27 mouse cellular contexts compared by ENCODE assay signal in the genomic region with DNA sequence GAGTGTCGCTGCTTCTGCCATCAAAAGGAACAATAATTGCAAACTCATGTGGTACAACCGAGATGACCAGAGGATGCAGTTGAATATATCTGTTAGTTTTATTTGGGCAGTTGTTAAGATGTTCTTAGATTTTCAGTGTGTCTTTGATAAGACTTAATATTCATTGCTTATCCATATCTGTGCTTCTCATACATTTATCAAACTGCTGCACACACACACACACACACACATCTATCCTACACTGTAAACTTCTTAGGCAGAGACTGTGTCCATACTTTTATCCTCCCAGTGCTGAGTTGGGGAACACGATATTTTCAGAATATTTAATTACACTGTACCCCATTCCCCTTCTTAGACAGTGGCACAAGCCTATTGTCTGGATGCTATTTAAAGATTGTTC. TPM values are rescaled to one million over a fixed set of nuclear protein-coding genes. Genes with fewer than 3 reads are reported as not detected.
DNase-seq lines count a peak whose midpoint lies in the region; ATAC-seq and TF ChIP-seq lines count a peak whose summit lies in the region.
"Had no signal": no experiment of that assay in that cellular context is flagged by ENCODE, and none has a peak within 500 bp of the region (broad histone marks: within the 10 kb centered on the region; RNA-seq: fewer than 3 reads in every experiment).

No protein-coding gene starts in this region.

- no peak for TF ChIP-seq POLR2A in bone marrow, adult 2 months (IDR thresholded peaks at IDR 0.05; ENCODE audit: borderline replicate concordance, control insufficient read depth, low read depth, low read length)

- peaks cover 1% of the 10 kb centered on the region; the same call in 1 of the 2 replicates for H3K4me1 ChIP-seq in bone marrow, adult 2 months (ENCODE audit: control insufficient read depth, insufficient read depth, low read length)
- H3K4me1 ChIP-seq in liver, embryonic 14.5 days (replicated peaks; ENCODE audit: control insufficient read depth in 2 of 2, insufficient read depth in 2 of 2, low read length in 1 of 2), result peaks cover 76 to 80% of the 10 kb centered on the region in 2 experiments
- H3K4me1 ChIP-seq: hindbrain, embryonic 15.5 days had no signal

- H3K27ac ChIP-seq in bone marrow, adult 2 months (ENCODE audit: control insufficient read depth, insufficient read depth, low read depth, low read length, poor library complexity), result peak overlapping the region; percentile 54
- H3K27ac ChIP-seq in liver, embryonic 14.5 days, result peak overlapping the region; percentile 97
- H3K27ac ChIP-seq: embryonic facial prominence, embryonic 13.5 days; forebrain, embryonic 13.5 days; hindbrain, embryonic 15.5 days; kidney, embryonic 15.5 days; left cerebral cortex, adult 2 months; limb, embryonic 12.5 days; midbrain, embryonic 10.5 days; midbrain, embryonic 15.5 days had no signal

- H3K9ac ChIP-seq in liver, embryonic 14.5 days (replicated peaks), result peak overlapping the region; percentile 65
- H3K9ac ChIP-seq: embryonic facial prominence, embryonic 13.5 days; forebrain, embryonic 13.5 days; hindbrain, embryonic 15.5 days; kidney, embryonic 15.5 days; limb, embryonic 12.5 days; midbrain, embryonic 15.5 days had no signal

- TF ChIP-seq CTCF in bone marrow, adult 2 months (IDR thresholded peaks at IDR 0.05; ENCODE audit: control insufficient read depth, insufficient read depth, low read length), result no peak
- no peak for TF ChIP-seq CTCF in liver, embryonic 14.5 days (IDR thresholded peaks at IDR 0.05; ENCODE audit: low read depth)

- 54% methylated on average over 3 of the region's 3 CpGs for WGBS in bone marrow, adult 2 months
- WGBS in liver, embryonic 14.5 days (ENCODE audit: insufficient replicate concordance), result 28% methylated on average over 3 of the region's 3 CpGs

- 0 out of 2 replicates have a peak, but pooled peaks have one; percentile 7 for ATAC-seq in erythroid progenitor cell, adult 5-6 weeks (replicated peaks; ENCODE audit: low FRiP score, poor library complexity, severe bottlenecking)
- ATAC-seq in liver, embryonic 14.5 days (ENCODE audit: insufficient read depth), result peak; percentile 58
- ATAC-seq in megakaryocyte progenitor cell, adult 5-6 weeks (replicated peaks; ENCODE audit: poor library complexity), result no peak
- ATAC-seq: forebrain, embryonic 13.5 days; inflammation-experienced regulatory T-cells, adult 6 months; lung, postnatal 0 days; midbrain, embryonic 15.5 days; Patski had no signal

- DNase-seq in liver, embryonic 14.5 days (ENCODE audit: low read depth in 3 of 3, low spot score in 3 of 3), result peak in 1 of 3 experiments; percentile 65
- DNase-seq in retina, embryonic 14.5 days (ENCODE audit: low spot score), result no peak
- DNase-seq in retina, postnatal 1 day, result no peak
- DNase-seq: adrenal gland, postnatal 10 days; B cell, adult 2 months; cerebellum, adult 11-12 months; cerebellum, postnatal 10 days; gastrocnemius, postnatal 14 days; heart, postnatal 10 days; kidney, adult 11 months; kidney, postnatal 25 days; lung, adult 18-20 months; right cerebral cortex, postnatal 4 days had no signal

- peak; percentile 93 for TF ChIP-seq EP300 in liver, embryonic 14.5 days (IDR thresholded peaks at IDR 0.05; ENCODE audit: low read depth)

- no peaks in the 10 kb centered on the region for H3K36me3 ChIP-seq in liver, embryonic 14.5 days (replicated peaks; ENCODE audit: control insufficient read depth, insufficient read depth, low read depth)
- H3K36me3 ChIP-seq: embryonic facial prominence, embryonic 13.5 days; hindbrain, embryonic 15.5 days; kidney, embryonic 15.5 days; limb, embryonic 12.5 days; midbrain, embryonic 10.5 days; midbrain, embryonic 15.5 days had no signal

- peak overlapping the region; percentile 96 for H3K4me2 ChIP-seq in liver, embryonic 14.5 days (ENCODE audit: low read depth)
- H3K4me2 ChIP-seq: embryonic facial prominence, embryonic 13.5 days; forebrain, embryonic 13.5 days; hindbrain, embryonic 15.5 days; kidney, embryonic 15.5 days; limb, embryonic 12.5 days; midbrain, embryonic 15.5 days had no signal

- no peak overlapping the region for H3K4me3 ChIP-seq in bone marrow, adult 2 months (replicated peaks; ENCODE audit: control insufficient read depth, low read depth, low read length)
- H3K4me3 ChIP-seq in liver, embryonic 14.5 days (ENCODE audit: insufficient read depth in 1 of 2, low read depth in 2 of 2, low read length in 2 of 2), result peak overlapping the region in 1 of 2 experiments; percentile 25; a peak in 2 of 4 replicates
- H3K4me3 ChIP-seq: embryonic facial prominence, embryonic 13.5 days; forebrain, embryonic 13.5 days; hindbrain, embryonic 15.5 days; kidney, embryonic 15.5 days; left cerebral cortex, adult 2 months; limb, embryonic 12.5 days; midbrain, embryonic 10.5 days; midbrain, embryonic 15.5 days had no signal

- no peaks in the 10 kb centered on the region for H3K9me3 ChIP-seq in liver, embryonic 14.5 days (ENCODE audit: control insufficient read depth, low read length)
- H3K9me3 ChIP-seq: embryonic facial prominence, embryonic 13.5 days; forebrain, embryonic 13.5 days; hindbrain, embryonic 15.5 days; kidney, embryonic 15.5 days; limb, embryonic 12.5 days; midbrain, embryonic 10.5 days; midbrain, embryonic 15.5 days had no signal

- H3K27me3 ChIP-seq in liver, embryonic 14.5 days (ENCODE audit: control insufficient read depth, insufficient read depth, low read length), result no peaks in the 10 kb centered on the region
- H3K27me3 ChIP-seq: embryonic facial prominence, embryonic 13.5 days; forebrain, embryonic 13.5 days; hindbrain, embryonic 15.5 days; kidney, embryonic 15.5 days; limb, embryonic 12.5 days; midbrain, embryonic 15.5 days; Patski had no signal

RNA-seq across cellular contexts. Expression of a gene that starts 5.2 kb away (rescaled TPM):
- 504 and 514 TPM in 2 replicates for polyA plus RNA-seq in bone marrow, adult 2 months (2011; ENCODE audit: insufficient read depth, insufficient read length, low replicate concordance, missing spikeins)
- 1,007 and 1,162 TPM in 2 replicates for total RNA-seq in erythroid progenitor cell, adult 5-6 weeks (2015; ENCODE audit: low replicate concordance)
- total RNA-seq in erythroid progenitor cell, adult 5-6 weeks (2017; ENCODE audit: low replicate concordance), result 1,638 and 2,076 TPM in 2 replicates
- polyA plus RNA-seq in liver, embryonic 14.5 days (2012; rRNA removed), result 102 and 167 TPM in 2 replicates
- 330 and 359 TPM in 2 replicates for polyA plus RNA-seq in liver, embryonic 14.5 days (2014; fragmentation: Nextera tagmentation; extraction: Ambion mirVana)
- 470 TPM in 2 replicates for total RNA-seq in megakaryocyte progenitor cell, adult 5-6 weeks (2015)
- total RNA-seq in megakaryocyte progenitor cell, adult 5-6 weeks (2017), result 476 and 558 TPM in 2 replicates

RNA-seq across cellular contexts. Expression of a gene that starts 11.3 kb away (rescaled TPM):
- 3.8 and 8.3 TPM in 2 replicates for polyA plus RNA-seq in bone marrow, adult 2 months (2011; ENCODE audit: insufficient read depth, insufficient read length, low replicate concordance, missing spikeins)
- total RNA-seq in erythroid progenitor cell, adult 5-6 weeks (2015; ENCODE audit: low replicate concordance), result 0.84 and 2.9 TPM in 2 replicates
- total RNA-seq in erythroid progenitor cell, adult 5-6 weeks (2017; ENCODE audit: low replicate concordance), result 0.77 and 1.1 TPM in 2 replicates
- polyA plus RNA-seq in liver, embryonic 14.5 days (2012; rRNA removed), result 1.4 and 1.6 TPM in 2 replicates
- polyA plus RNA-seq in liver, embryonic 14.5 days (2014; fragmentation: Nextera tagmentation; extraction: Ambion mirVana), result 1.9 and 2.2 TPM in 2 replicates
- 7.0 and 10.6 TPM in 2 replicates for total RNA-seq in megakaryocyte progenitor cell, adult 5-6 weeks (2015)
- total RNA-seq in megakaryocyte progenitor cell, adult 5-6 weeks (2017), result 7.4 and 10.8 TPM in 2 replicates
